Mouse (Mus musculus): ENCODE data around the gene Ctnna2. TPM values are rescaled to one million over a fixed set of nuclear protein-coding genes. Genes with fewer than 3 reads are reported as not detected.

The Ctnna2 gene
- polyA plus RNA-seq, 1 experiment from 2014 or later, result 127 TPM

- Histone ChIP-seq H3K4me2 (replicated peaks) (no peak overlapping the region), H3K27ac (replicated peaks) (no peak overlapping the region), H3K36me3 (no peaks in the 10 kb centered on the region), H3K4me3 (no peak overlapping the region), H3K4me1 (no peaks in the 10 kb centered on the region), H3K27me3 (no peaks in the 10 kb centered on the region), H3K9me3 (no peaks in the 10 kb centered on the region), H3K9ac (replicated peaks) (no peak overlapping the region)
- no peak for ATAC-seq (replicated peaks)
- WGBS, result 80% methylated on average over 1 of the region's 1 CpGs
Measured at GRCm38 (mm10) chr6:76897156-76897555, 1082.3 kb downstream of the Ctnna2 start.

Data from forebrain, embryonic 15.5 days (tissue).